ENCODE assay signal across 11 mouse cellular contexts in genomic region chr2:29677842-29678241, GRCm38 (mm10). TPM values are rescaled to one million over a fixed set of nuclear protein-coding genes. Genes with fewer than 3 reads are reported as not detected.
A peak's percentile ranks its signal among the peaks of the same experiment; 100 is the strongest.
DNase-seq lines count a peak whose midpoint lies in the region; ATAC-seq and TF ChIP-seq lines count a peak whose summit lies in the region.
"Had no signal": no experiment of that assay in that cellular context is flagged by ENCODE, and none has a peak within 500 bp of the region (broad histone marks: within the 10 kb centered on the region; RNA-seq: fewer than 3 reads in every experiment).

No protein-coding gene starts in this region.

- no peak overlapping the region for H3K27ac ChIP-seq in kidney, embryonic 15.5 days
- H3K27ac ChIP-seq in liver, embryonic 12.5 days: peak overlapping the region; percentile 55; the same call in 1 of the 2 replicates
- H3K27ac ChIP-seq in forebrain, postnatal 0 days (ENCODE audit: low read depth, low read length): no peak overlapping the region
- H3K27ac ChIP-seq: hindbrain, embryonic 10.5 days; neural tube, embryonic 15.5 days had no signal

- no peaks in the 10 kb centered on the region for H3K27me3 ChIP-seq in kidney, embryonic 15.5 days
- no peaks in the 10 kb centered on the region for H3K27me3 ChIP-seq in liver, embryonic 12.5 days (replicated peaks)
- H3K27me3 ChIP-seq in forebrain, postnatal 0 days (ENCODE audit: insufficient read depth, low read length): no peaks in the 10 kb centered on the region
- H3K27me3 ChIP-seq: neural tube, embryonic 15.5 days had no signal

- peaks cover 8% of the 10 kb centered on the region for H3K36me3 ChIP-seq in kidney, embryonic 15.5 days
- H3K36me3 ChIP-seq in liver, embryonic 12.5 days: peaks cover 14% of the 10 kb centered on the region
- H3K36me3 ChIP-seq in forebrain, postnatal 0 days (ENCODE audit: insufficient read depth): 0 out of 2 replicates have a peak, but pooled peaks cover 7% of the 10 kb centered on the region
- H3K36me3 ChIP-seq: neural tube, embryonic 15.5 days had no signal

- H3K9me3 ChIP-seq in kidney, embryonic 15.5 days (replicated peaks): no peaks in the 10 kb centered on the region
- no peaks in the 10 kb centered on the region for H3K9me3 ChIP-seq in liver, embryonic 12.5 days (replicated peaks)
- H3K9me3 ChIP-seq in forebrain, postnatal 0 days (ENCODE audit: low read length): no peaks in the 10 kb centered on the region
- H3K9me3 ChIP-seq: G1E; hindbrain, embryonic 10.5 days; neural tube, embryonic 15.5 days had no signal

- no peak overlapping the region for H3K9ac ChIP-seq in kidney, embryonic 15.5 days
- no peak overlapping the region for H3K9ac ChIP-seq in liver, embryonic 12.5 days
- H3K9ac ChIP-seq in forebrain, postnatal 0 days: no peak overlapping the region
- H3K9ac ChIP-seq: neural tube, embryonic 15.5 days had no signal

- DNase-seq in CD4-positive, CD25-positive, alpha-beta regulatory T cell, adult 2 months (ENCODE audit: low read depth, low spot score): peak; percentile 26
- DNase-seq in kidney, postnatal 14 days: peak; percentile 32
- DNase-seq in lung, postnatal 36 days: peak; percentile 50
- no peak for DNase-seq in right cerebral cortex, postnatal 14 days
- no peak for DNase-seq in forebrain, postnatal 0 days

- no peak for TF ChIP-seq CTCF in forebrain, postnatal 0 days (IDR thresholded peaks at IDR 0.05; ENCODE audit: low read depth)

- no peak overlapping the region for H3K4me2 ChIP-seq in kidney, embryonic 15.5 days
- H3K4me2 ChIP-seq in liver, embryonic 12.5 days: no peak overlapping the region
- H3K4me2 ChIP-seq in forebrain, postnatal 0 days (ENCODE audit: low read depth): no peak overlapping the region
- H3K4me2 ChIP-seq: neural tube, embryonic 15.5 days had no signal

- H3K4me3 ChIP-seq in kidney, embryonic 15.5 days (replicated peaks): no peak overlapping the region
- no peak overlapping the region for H3K4me3 ChIP-seq in liver, embryonic 12.5 days
- no peak overlapping the region for H3K4me3 ChIP-seq in forebrain, postnatal 0 days (ENCODE audit: low read depth, low read length)
- H3K4me3 ChIP-seq: hindbrain, embryonic 10.5 days; neural tube, embryonic 15.5 days had no signal

- ATAC-seq in CD4-positive, CD25-positive, alpha-beta regulatory T cell, adult 4 months: no peak
- no peak for ATAC-seq in kidney, embryonic 15.5 days (replicated peaks; ENCODE audit: low FRiP score)
- ATAC-seq in liver, embryonic 12.5 days: peak; percentile 71
- ATAC-seq in forebrain, postnatal 0 days: no peak

- peaks cover 16% of the 10 kb centered on the region for H3K4me1 ChIP-seq in kidney, embryonic 15.5 days
- peaks cover 50% of the 10 kb centered on the region for H3K4me1 ChIP-seq in liver, embryonic 12.5 days
- H3K4me1 ChIP-seq in forebrain, postnatal 0 days (ENCODE audit: insufficient read depth): no peaks in the 10 kb centered on the region

- 22% methylated on average over 5 of the region's 5 CpGs for WGBS in kidney, embryonic 15.5 days
- WGBS in liver, embryonic 12.5 days (ENCODE audit: insufficient replicate concordance): 70% methylated on average over 5 of the region's 5 CpGs
- WGBS in forebrain, postnatal 0 days: 80% methylated on average over 5 of the region's 5 CpGs

RNA-seq across cellular contexts. Expression of gene Rapgef1, which starts 58.3 kb away (rescaled TPM):
- polyA plus RNA-seq in CD4-positive, CD25-positive, alpha-beta regulatory T cell, adult 4 months (2017; shearing (Covaris generic)): 10 to 100 TPM; 28.7 to 35.9 TPM
- polyA plus RNA-seq in kidney, embryonic 15.5 days (2015; fragmentation: Nextera tagmentation; extraction: Ambion mirVana): 12.4 and 13.8 TPM in 2 replicates
- polyA plus RNA-seq in liver, embryonic 12.5 days (2016; fragmentation: Nextera tagmentation; extraction: Ambion mirVana): 10.1 and 10.8 TPM in 2 replicates
- total RNA-seq in forebrain, postnatal 0 days (2014; rRNA removed): 81.9 and 99.1 TPM in 2 replicates
- 17.9 and 19.4 TPM in 2 replicates for polyA plus RNA-seq in forebrain, postnatal 0 days (2015; fragmentation: Nextera tagmentation; extraction: Ambion mirVana)

Comparison
In these comparisons a context has a peak if more than half of its experiments do, and no peak if none do; other contexts are left out.
1. DNase-seq: peak in CD4-positive, CD25-positive, alpha-beta regulatory T cell, adult 2 months (single experiment), kidney, postnatal 14 days (single experiment) and lung, postnatal 36 days (single experiment); none in right cerebral cortex, postnatal 14 days (single experiment) and forebrain, postnatal 0 days (single experiment).